Mouse (Mus musculus): ENCODE data around the gene Ankrd34b.

Gene Ankrd34b

DNA sequence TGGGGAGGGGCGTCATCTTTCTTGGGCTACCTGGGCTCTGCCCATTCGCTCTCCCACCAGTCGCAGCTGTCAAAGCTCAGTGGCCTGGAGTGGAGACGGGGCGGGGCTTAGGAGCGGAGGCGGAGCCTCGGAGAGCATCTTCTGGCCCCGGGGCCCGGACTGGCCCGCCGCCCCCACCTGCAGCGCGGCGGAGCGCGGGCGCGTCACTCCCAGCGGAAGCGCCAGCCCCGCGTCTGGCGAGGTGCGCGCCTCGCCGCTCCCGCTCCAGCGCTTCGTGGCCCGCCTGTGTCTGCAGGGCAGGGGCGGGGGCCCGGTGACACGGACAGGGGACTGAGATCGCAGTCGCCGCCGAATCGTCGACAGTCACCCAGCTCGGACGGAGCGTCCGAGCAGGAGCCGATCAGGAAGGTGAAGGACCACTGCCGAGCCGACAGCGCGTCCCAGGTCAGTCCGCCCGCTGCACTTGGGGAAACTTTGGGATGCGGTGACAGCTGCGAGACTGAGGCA lies at the start of gene Ankrd34b:
Gene Ankrd34b, plus strand, starts transcription at position 139 of the 507 bp plus-strand sequence.
- DNase-seq: peak; percentile 89

DNA sequence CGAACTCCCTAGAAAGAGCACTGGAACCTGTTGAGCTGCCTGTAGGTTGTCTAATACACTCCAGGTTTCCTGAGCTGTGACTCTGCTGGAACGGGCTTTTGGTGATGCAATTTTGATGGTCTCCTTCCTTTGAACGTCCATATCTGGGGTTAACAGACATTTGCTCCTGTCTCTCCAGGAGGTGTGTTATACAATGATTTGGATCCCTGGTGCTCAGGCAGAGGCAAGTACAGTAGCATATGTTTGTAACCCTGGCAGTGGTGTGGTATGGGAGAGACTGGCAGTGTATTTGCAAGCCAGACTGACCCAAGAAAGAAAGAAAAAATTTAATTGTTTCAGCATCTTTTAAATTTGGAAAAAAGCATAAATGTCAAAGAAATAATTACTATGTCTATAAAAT lies 38.3 kb upstream of the Ankrd34b start:
- no peak for DNase-seq

DNA sequence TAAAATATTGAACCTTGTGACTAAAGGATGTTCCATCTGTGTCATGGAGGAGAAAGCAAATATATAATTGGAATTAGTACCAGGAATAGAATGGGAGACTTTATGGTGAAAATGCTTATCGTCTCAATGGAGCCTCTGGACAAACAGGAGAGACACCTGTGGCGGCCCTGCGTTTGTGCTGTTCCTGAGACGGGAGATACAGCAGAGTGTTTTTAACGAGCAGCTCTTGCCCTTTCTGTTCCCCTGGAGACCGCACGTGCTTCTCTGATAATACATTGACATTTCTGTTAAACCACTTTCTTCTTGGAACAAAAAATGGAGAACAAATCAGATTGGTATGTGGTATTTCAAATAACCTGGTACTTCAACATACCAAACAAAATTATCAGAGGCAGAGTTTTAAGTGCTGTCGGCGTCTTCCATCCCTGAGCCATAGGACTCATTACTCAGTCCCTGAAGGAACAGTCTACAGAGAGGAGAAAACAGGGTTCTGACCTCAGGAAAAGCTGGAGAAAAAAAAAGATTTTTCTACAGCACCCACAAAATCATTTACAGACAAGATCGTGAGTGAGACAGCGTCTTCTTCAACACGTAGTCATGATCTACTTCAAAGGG lies 32.5 kb upstream of the Ankrd34b start:
- no peak for DNase-seq

DNA sequence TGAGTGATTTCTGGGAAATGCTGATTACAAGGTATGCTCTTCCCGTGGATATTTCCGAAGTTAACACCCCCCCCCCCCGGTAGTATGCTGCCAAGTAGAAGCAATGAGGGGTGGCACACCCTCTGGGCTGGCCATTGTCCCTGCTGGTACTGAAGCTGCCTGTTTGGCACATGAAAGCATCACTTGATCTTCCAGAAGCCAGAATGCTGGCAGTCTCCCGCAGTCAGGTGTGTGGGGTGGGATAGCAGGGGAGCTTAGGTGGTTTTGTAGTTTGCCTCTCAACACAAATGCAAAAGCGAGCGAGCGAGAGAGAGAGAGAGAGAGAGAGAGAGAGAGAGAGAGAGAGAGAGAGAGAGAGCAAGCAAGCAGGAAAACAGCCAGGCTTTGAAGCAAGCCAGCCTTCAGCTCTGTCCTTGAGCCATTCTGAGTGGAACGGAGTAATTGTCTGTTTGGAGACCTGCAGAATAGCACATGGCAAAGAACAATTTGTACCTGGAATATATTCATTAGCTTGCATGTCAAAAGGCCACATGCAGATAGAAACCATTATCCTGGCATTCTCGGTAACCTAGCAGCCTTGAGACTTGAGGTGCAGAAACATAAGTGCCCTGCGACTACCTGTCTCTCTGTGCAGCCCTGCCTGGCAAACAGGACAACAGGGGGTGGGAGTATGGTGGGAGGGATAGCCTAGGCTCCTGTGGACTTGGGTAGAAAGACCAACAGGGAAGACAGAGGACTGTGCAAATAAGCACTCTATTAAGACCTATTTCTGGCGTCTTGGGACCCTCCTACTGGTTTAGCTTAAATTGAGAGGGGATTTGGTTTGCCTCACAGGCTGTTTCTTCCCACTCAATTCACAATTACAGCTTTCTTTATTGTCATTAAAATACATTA lies 27.0 kb upstream of the Ankrd34b start:
- DNase-seq: peak; percentile 11

DNA sequence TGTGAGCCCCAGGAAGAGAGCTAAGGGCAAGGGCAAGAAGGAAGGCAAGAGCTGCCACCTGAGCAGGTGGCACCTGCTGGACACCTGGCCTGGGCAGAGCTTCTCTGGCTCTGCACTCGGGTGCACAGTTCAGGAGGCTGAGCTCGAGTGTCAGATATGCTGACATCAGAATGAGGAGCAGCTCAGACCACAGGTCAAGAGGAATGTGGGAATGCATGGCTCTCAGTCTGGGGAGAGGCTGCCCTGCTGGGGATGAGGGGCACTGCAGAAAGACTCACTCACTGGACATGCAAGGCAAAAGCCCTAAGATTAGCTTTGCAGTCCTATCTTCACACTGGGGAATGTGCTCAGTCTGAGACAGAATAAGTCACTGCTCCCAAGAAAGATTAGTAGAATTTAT lies 23.6 kb upstream of the Ankrd34b start:
- no peak for DNase-seq

DNA sequence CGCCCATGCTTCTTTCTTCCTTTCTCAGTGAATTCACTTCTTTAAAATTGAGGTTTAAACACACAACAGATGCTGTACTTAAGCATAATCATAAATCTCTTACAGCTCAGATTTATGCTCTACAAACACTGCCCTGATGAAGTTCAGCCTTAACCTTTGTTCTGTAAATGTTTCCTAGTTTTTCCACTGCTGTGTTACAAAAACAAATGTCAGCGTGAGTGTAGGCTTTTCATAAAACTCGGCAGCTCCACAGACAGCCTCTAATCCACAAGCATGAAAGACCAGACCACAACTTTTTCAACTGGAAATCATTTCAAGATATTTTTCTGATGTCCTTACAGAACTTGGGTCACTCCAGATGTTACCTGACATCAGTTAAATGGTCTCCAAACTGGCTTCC lies 22.2 kb upstream of the Ankrd34b start:
- DNase-seq: no peak

DNA sequence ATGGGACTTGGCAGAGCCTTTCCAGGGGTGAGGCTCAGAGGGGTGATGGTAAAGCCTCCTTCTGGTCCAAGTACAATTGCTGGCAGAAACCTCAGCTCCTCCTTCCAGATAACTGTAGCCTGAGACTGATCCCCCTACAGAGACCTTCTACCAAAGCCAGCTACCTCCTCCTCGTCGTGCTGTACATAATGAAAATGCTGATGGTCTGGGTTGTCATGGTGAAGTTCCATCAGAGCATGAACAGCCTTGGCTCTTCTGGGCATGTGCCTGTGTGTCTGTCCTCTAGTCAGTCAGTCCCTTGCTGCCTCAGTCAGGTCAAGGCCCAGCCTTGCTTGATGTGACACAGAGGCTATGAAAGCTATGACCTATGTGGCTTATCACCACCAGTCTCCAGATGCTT lies 15.2 kb upstream of the Ankrd34b start:
- no peak for DNase-seq

DNA sequence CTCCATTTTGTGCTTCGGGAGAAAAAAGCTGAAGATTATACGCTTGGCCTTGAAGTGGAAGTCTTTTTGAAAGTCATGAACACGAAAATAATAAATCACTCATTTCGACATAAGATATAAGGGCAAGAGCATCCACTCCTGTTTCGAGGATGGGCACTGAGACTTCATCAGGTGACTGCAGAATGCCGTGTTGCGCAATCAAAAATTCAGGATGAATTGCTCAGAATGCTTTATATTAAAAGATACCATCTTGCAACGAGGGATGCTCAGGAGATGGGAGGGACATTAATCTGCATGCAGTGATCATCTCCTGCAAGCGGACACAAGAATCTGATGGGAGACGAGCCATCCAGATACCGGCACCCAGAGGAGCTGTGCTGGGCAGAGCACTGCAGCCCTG lies 6.1 kb upstream of the Ankrd34b start:
- DNase-seq: no peak

DNA sequence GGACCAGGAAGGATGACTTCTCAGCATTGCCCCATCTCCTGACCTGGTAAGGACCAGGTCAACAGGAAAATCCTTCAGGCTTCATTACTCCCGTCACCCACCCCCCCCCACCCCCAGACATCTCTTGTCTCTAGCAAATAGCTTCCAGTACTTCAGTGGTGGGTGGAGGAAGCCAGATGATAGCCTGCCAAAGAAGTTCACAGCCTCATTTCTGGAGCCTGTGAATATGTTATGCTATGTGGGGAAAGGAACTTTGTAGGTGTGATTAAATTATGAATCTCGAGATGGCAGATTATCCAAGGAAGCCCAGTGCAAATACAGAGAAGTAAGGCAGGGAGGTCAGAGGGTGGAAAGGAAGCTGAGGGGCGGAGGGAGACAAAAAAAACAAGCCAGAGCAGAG lies 2.0 kb upstream of the Ankrd34b start:
- DNase-seq: no peak

DNA sequence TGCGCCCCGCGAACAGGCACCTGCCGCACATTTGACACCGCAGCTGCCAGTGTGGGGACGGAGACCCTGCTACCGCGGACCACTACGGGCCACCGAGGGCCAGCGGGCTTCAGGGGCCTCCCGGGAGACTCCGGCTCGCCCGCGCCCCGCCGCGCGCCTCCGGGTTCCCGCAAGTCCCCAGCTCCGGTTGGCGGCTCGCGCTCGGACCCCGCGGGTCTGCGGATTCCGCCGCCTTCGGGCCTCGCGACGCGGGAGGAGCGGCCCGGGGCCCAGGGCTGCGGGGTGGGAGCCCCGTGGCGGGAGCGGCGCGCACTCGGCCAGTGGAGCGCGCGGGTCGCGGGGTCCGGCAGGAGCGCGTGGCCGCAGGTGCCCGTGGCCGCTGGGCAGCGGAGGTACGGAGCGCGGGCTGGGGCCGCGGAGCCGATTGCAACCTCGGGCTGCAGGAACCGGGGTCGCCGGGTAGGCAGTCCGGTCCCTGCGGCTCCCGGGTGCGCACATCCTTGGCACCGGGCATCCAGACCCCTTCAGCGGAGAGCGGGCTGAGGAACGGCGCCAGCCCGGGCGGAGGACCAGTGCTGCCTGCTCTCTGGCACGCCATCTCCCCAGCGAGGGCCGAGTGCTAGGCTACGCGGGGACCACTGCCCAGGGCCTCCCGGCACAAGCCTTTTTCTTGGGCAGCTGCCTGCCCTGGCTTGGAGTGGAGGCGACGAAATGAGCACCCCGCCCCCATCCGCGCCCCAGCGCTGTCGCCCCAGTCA lies 777 bp downstream of the Ankrd34b start:
- DNase-seq: peak; percentile 44

DNA sequence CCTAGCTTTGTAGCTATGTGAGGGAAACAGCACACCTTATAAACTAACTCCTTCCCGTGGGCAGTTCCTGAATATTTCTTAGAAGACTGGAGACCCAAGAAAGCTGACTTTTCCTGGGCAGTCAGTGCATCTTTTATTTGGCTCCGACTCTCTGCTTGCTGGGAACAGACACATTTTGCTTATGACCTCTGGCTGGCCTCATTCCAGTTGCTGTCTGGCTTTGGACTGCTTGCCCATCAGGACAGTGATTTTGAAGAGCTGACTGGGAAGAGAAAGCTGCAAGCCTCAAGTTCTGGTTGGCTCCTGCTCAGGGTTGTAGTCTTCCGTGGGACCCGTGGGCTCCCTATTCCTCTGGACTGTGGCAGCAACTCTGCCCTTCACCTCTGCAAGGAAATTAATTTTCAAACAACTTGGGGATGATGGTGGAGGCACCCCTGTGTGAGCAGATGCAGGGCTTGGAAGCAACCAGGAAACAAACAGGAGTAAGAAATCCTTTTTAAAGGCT lies 1.7 kb downstream of the Ankrd34b start:
- peak; percentile 12 for DNase-seq

DNA sequence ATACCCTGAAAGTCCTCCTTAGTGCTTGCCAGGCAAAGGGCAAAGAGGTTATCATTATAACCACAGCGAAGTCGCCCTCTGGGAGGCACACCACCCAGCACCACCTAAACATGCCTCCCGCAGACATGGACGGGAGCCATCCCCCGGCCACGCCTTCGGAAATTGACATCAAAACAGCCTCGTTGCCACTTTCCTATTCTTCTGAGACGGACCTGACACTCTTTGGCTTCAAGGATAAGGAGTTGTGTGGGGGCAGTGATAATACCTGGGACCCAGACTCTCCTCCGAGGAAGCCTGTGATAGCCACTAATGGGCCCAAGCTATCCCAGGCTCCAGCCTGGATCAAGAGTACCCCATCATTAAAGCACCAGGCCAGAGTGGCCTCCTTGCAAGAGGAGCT lies 13.0 kb downstream of the Ankrd34b start:
- DNase-seq: no peak

DNA sequence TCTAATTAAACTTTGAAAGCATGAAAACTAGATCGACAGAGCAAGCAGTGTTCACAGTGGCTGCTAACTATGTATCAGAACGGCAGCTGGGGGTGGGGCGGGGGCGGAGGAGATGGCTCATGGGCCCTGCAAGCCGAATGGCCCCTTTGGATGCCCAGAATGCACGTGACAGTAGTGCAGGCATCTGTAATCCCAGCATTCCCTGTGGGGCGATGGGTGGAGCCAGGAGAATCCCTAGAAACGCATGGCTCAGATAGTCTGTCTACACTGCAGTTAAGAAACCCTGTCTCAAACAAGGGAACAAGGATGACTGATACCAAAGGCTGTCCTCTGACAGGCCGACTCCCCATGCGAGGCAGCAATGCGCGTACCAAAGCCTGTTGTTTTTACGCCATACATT lies 14.6 kb downstream of the Ankrd34b start:
- no peak for DNase-seq

DNA sequence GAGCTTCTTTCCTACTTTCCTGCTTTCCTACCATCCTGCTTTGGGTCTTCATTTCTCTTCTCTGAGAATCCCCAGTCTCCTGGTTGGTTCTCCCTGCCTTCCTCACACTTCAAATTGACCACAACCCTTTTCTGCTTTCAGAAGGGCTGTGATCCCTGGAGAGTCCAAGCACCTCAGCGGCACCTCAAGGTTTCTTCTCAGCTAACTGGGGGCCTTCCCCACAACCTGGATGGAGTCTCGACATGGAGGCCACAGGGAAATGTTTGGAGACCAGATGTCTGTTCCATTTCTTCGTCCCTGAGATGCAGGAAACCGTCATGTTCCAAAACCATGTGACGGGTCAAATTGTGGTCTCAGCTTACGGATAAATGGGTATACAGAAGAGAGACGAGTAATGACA lies 21.2 kb downstream of the Ankrd34b start:
- no peak for DNase-seq

DNA sequence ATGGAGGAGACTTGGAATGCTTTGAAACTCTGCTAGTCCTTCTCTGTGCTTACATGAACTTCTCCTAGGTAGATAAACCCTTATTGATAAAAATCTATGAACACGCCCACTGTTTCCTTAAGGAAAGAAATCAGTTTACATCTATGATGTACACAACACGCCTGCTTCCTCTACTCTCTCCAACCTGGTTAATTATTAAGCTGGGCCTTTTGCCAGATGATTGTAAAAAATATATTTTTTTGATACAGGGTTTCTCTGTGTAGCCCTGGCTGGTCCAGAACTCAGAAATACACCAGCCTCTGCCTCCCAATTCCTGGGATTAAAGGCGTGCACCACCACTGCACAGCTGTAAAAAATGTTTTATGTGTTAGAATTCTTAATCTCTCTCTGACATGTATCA lies 39.0 kb downstream of the Ankrd34b start:
- no peak for DNase-seq

DNA sequence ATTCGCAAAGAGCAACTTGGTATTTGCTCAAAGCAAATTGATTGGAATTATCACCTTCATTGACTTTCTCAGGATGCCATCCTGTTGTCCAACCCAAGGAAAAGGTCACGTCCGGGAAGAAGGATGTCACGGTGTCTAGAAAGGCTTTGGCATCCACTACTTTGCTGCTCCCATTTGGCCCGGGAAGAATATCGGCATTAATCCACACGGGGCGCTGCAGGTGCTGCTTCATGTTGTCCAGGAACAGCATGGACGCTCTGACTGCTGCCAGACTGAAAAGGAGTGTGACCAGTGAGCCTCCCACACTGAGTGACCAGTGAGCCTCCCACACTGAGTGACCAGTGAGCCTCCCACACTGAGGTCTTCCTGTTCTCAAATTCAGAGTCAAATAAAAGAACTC lies 42.2 kb downstream of the Ankrd34b start:
- DNase-seq: no peak

DNA sequence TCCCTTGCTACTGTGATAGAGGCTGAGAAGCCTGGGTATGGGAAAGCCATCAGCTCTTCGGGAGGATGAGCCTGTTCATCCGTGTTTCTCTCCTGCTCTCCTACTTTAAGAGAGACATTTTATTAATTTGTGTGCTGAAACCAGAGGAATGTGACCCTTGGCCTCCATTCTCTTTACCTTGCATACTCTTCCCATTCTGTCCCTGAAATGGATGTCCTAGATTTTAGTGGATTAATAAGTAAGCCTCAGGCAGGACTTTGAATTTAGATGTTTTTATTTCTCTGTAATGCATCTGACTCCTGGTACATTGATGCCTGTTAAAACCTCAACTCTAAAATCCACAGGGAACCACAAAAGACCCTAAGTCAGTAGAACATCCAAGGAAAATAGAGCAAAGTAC lies 43.7 kb downstream of the Ankrd34b start:
- DNase-seq: no peak

DNA sequence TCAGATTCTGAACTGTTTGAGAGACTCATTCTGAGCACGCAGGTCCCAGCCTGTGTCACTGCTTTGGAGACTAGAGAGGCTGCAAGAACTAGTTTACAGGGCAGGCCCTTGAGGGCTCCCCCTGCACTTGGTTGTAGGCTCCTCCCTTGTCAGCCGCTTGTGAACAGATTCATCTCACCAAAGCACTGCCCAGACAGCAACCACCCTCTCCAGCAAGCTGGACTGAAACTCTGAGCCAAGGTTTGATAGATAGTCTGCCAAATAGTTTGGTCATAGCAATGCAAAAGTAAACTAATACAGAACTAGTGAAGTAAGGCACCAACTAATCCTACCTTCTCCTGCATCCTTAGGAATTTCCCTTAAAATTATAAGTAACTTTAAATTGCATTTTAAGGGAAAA lies 44.5 kb downstream of the Ankrd34b start:
- DNase-seq: no peak

DNA sequence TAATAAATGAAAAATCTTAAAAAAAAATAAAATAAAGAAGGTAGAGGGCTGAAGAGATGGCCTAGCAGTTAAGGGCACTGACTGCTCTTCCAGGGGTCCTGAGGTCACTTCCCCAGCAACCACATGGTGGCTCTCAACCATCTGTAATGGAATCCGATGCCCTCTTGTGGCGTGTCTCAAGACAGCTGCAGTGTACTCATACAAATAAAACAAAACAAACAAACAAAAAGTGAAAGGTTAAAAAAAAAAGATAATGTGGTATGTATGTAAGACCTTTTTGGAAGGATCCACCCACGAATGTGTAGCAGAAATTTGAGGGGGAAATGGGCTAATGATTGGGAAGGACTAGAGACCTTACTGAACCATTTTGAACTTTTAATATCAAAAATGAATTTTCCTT lies 57.7 kb downstream of the Ankrd34b start:
- peak; percentile 27 for DNase-seq

DNA sequence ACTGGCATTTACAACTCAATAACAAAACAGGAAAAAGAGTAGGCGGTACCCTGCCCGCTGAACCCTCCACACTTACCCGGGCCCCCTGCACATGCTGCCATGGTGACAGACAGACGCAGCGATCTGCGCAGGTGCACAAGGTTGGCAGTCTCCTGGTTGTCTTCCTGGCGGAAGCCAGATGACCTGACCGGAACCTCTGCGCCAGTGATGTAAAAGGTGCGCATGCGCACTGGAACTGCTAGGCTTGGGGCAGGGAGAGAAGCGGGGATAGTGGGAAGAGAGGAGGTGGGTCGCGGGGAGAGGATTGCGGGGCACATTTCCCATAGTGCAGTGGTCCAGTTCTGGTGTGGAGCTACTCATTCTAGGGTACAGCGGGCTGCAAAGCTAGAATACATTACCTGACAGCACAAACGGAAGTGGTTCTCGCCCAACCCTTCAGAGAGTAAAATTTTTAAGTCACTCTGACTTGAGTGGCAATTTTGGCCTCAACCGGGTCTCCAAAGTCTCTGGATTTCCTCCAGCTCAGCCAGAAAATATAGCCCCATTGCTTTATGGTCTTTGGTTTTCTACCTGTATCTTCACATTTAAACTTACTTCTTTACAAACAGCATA lies 58.3 kb downstream of the Ankrd34b start, which contains the start of gene Fam151b:
Gene Fam151b, minus strand, starts transcription at position 164 of the 612 bp plus-strand sequence.
- peak; percentile 90 for DNase-seq

DNA sequence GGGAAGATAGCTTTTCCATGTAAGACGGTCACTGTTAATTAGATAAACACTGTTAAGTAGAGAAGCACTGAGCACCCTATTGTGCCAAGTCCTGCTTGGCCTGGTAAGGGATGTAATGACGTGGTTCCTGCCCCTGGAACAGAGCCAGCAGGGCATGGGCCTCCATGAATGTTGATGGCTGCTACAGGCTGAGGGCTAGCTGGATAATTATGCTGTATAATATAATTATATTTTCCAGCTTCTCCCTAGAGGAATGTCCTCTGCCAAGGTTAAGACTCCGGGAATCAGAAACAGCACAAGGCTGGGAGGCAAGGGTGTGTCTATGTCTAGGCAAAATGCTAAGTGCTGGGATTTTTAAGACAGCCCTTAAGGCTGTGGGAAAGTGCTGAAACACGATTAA lies 65.1 kb downstream of the Ankrd34b start:
- no peak for DNase-seq

Measured in cerebellum, adult 8-10 months (tissue).